Mouse (Mus musculus) heart, embryonic 11.5 days (tissue): ENCODE results near the gene Arhgap15. TPM values are rescaled to one million over a fixed set of nuclear protein-coding genes. Genes with fewer than 3 reads are reported as not detected.

Experiments
- ATAC-seq: fragments of 200-750 bp; cut with Nextera tagmentation; replicated peaks from 2 replicates; pipeline ENCODE4 v1.8.0; 2017; ENCODE audit warnings: moderate library complexity; ENCODE audit not compliant: insufficient number of reproducible peaks, low FRiP score, low TSS enrichment
- H3K27ac ChIP-seq: fragments of 300-500 bp; sonication (generic); 2 replicates; pipeline ENCODE4 v1.5.1; 2014; ENCODE audit warnings: mild to moderate bottlenecking, low read depth, low read length
- H3K27me3 ChIP-seq: fragments of 300-500 bp; sonication (generic); 2 replicates; pipeline ENCODE4 v1.6.1; 2014; ENCODE audit warnings: mild to moderate bottlenecking, low read length, mixed read lengths; ENCODE audit not compliant: control insufficient read depth, insufficient read depth
- H3K36me3 ChIP-seq: fragments of 300-500 bp; sonication (generic); 2 replicates; pipeline ENCODE4 v1.6.1; 2014; ENCODE audit warnings: mild to moderate bottlenecking, low read length, moderate library complexity, mixed read lengths; ENCODE audit not compliant: control insufficient read depth, insufficient read depth
- H3K4me1 ChIP-seq: fragments of 300-500 bp; sonication (generic); 2 replicates; pipeline ENCODE4 v1.6.1; 2014; ENCODE audit warnings: low read length; ENCODE audit not compliant: control insufficient read depth, insufficient read depth
- H3K4me2 ChIP-seq: fragments of 300-500 bp; sonication (generic); 2 replicates; pipeline ENCODE4 v1.6.1; 2014; ENCODE audit warnings: mild to moderate bottlenecking, moderate library complexity
- H3K4me3 ChIP-seq: fragments of 300-500 bp; sonication (generic); 2 replicates; pipeline ENCODE4 v1.5.1; 2014; ENCODE audit warnings: low read depth, low read length
- H3K9ac ChIP-seq: fragments of 300-500 bp; sonication (generic); 2 replicates; pipeline ENCODE4 v1.6.1; 2014; ENCODE audit warnings: mild to moderate bottlenecking, low read depth, low read length, moderate library complexity
- H3K9me3 ChIP-seq: fragments of 300-500 bp; sonication (generic); replicated peaks from 2 replicates; pipeline ENCODE4 v1.6.1; 2016; ENCODE audit warnings: low read length; ENCODE audit not compliant: control insufficient read depth
- WGBS: fragments of 180-500 bp; shearing (Covaris S2); extraction: QIAGEN DNeasy Blood & Tissue Kit; methylation state at CpG from one replicate; pipeline ENCODE4 v1.1.7; 2014; ENCODE audit not compliant: insufficient replicate concordance; 5-methylcytosine and 5-hydroxymethylcytosine counted together
- polyA plus RNA-seq: library from polyadenylated mRNA; unstranded; fragments of >200 nt; fragmentation: Nextera tagmentation; extraction: Ambion mirVana; gene quantifications from 2 replicates; pipeline ENCODE4 v1.2.1, GENCODE M21; 2014

Arhgap15 gene
- polyA plus RNA-seq, 1 experiment from 2014 or later: 0.43 TPM

- H3K4me2 ChIP-seq: no peak overlapping the region
- H3K4me1 ChIP-seq: no peaks in the 10 kb centered on the region
- H3K4me3 ChIP-seq: no peak overlapping the region
- 86% methylated on average over 14 of the region's 14 CpGs for WGBS
- H3K36me3 ChIP-seq: no peaks in the 10 kb centered on the region
- no peak for ATAC-seq
- H3K27me3 ChIP-seq: no peaks in the 10 kb centered on the region
- H3K9me3 ChIP-seq: no peaks in the 10 kb centered on the region
- H3K9ac ChIP-seq: no peak overlapping the region
- H3K27ac ChIP-seq: no peak overlapping the region
These were observed 268.9 kb downstream of the Arhgap15 start for GRCm38 (mm10) chr2:44017405-44018026.

- ATAC-seq: no peak
These were observed 269.4 kb downstream of the Arhgap15 start for GRCm38 (mm10) chr2:44018033-44018432.

GRCm38 (mm10) chr2:44024704-44025103 lies 276.1 kb downstream of the Arhgap15 start:
- no peaks in the 10 kb centered on the region for H3K4me1 ChIP-seq
- no peaks in the 10 kb centered on the region for H3K27me3 ChIP-seq
- H3K4me2 ChIP-seq: no peak overlapping the region
- no peaks in the 10 kb centered on the region for H3K9me3 ChIP-seq
- H3K27ac ChIP-seq: no peak overlapping the region
- H3K4me3 ChIP-seq: no peak overlapping the region
- no peak for ATAC-seq
- H3K9ac ChIP-seq: no peak overlapping the region
- H3K36me3 ChIP-seq: no peaks in the 10 kb centered on the region
- 41% methylated on average over 1 of the region's 1 CpGs for WGBS

More at GRCm38 (mm10) chr2:44018033-44018432, 269.4 kb downstream of the Arhgap15 start:
- Histone ChIP-seq H3K27ac (no peak overlapping the region), H3K27me3 (no peaks in the 10 kb centered on the region), H3K4me1 (no peaks in the 10 kb centered on the region), H3K4me2 (no peak overlapping the region), H3K4me3 (no peak overlapping the region), H3K9ac (no peak overlapping the region), H3K36me3 (no peaks in the 10 kb centered on the region), H3K9me3 (no peaks in the 10 kb centered on the region)
- 86% methylated on average over 10 of the region's 10 CpGs for WGBS

- Histone ChIP-seq H3K27ac (no peak overlapping the region), H3K4me1 (no peaks in the 10 kb centered on the region), H3K27me3 (no peaks in the 10 kb centered on the region), H3K9me3 (no peaks in the 10 kb centered on the region), H3K4me3 (no peak overlapping the region), H3K36me3 (no peaks in the 10 kb centered on the region), H3K4me2 (no peak overlapping the region), H3K9ac (no peak overlapping the region)
- no peak for ATAC-seq
- WGBS: 86% methylated on average over 8 of the region's 8 CpGs
These were observed 280.6 kb downstream of the Arhgap15 start for GRCm38 (mm10) chr2:44029035-44029715.

- ATAC-seq: no peak
- no peak overlapping the region for H3K4me3 ChIP-seq
- no peak overlapping the region for H3K9ac ChIP-seq
- no peaks in the 10 kb centered on the region for H3K9me3 ChIP-seq
- no peaks in the 10 kb centered on the region for H3K36me3 ChIP-seq
- H3K27ac ChIP-seq: no peak overlapping the region
- WGBS: 89% methylated on average over 10 of the region's 10 CpGs
- H3K4me1 ChIP-seq: no peaks in the 10 kb centered on the region
- H3K4me2 ChIP-seq: no peak overlapping the region
- H3K27me3 ChIP-seq: no peaks in the 10 kb centered on the region
These were observed 281.2 kb downstream of the Arhgap15 start for GRCm38 (mm10) chr2:44029865-44030264.

- WGBS: 69% methylated on average over 3 of the region's 3 CpGs
- Histone ChIP-seq H3K4me2 (no peak overlapping the region), H3K9ac (no peak overlapping the region), H3K9me3 (no peaks in the 10 kb centered on the region), H3K27ac (no peak overlapping the region), H3K36me3 (no peaks in the 10 kb centered on the region), H3K4me1 (no peaks in the 10 kb centered on the region), H3K4me3 (no peak overlapping the region), H3K27me3 (no peaks in the 10 kb centered on the region)
- ATAC-seq: no peak
These were observed 291.0 kb downstream of the Arhgap15 start for GRCm38 (mm10) chr2:44039522-44040203.

- Histone ChIP-seq H3K36me3 (no peaks in the 10 kb centered on the region), H3K4me3 (no peak overlapping the region), H3K27ac (no peak overlapping the region), H3K4me1 (no peaks in the 10 kb centered on the region), H3K27me3 (no peaks in the 10 kb centered on the region), H3K9me3 (no peaks in the 10 kb centered on the region), H3K4me2 (no peak overlapping the region), H3K9ac (no peak overlapping the region)
- ATAC-seq: no peak
- 64% methylated on average over 2 of the region's 2 CpGs for WGBS
These were observed 295.5 kb downstream of the Arhgap15 start for GRCm38 (mm10) chr2:44044088-44044487.

- no peaks in the 10 kb centered on the region for H3K36me3 ChIP-seq
- no peak overlapping the region for H3K4me3 ChIP-seq
- no peaks in the 10 kb centered on the region for H3K4me1 ChIP-seq
- ATAC-seq: no peak
- no peak overlapping the region for H3K27ac ChIP-seq
- no peaks in the 10 kb centered on the region for H3K9me3 ChIP-seq
- H3K9ac ChIP-seq: no peak overlapping the region
- 74% methylated on average over 1 of the region's 1 CpGs for WGBS
- no peaks in the 10 kb centered on the region for H3K27me3 ChIP-seq
- H3K4me2 ChIP-seq: no peak overlapping the region
These were observed 296.0 kb downstream of the Arhgap15 start for GRCm38 (mm10) chr2:44044634-44045033.
